9 mouse cellular contexts compared by ENCODE assay signal in genomic region chr11:8545798-8546197, GRCm38 (mm10).
DNase-seq lines count a peak whose midpoint lies in the region; ATAC-seq and TF ChIP-seq lines count a peak whose summit lies in the region.
"Had no signal": no experiment of that assay in that cellular context is flagged by ENCODE, and none has a peak within 500 bp of the region (broad histone marks: within the 10 kb centered on the region; RNA-seq: fewer than 3 reads in every experiment).

No protein-coding gene starts in this region.

- H3K27ac ChIP-seq in left cerebral cortex, adult 2 months, result no peak overlapping the region
- H3K27ac ChIP-seq in stomach, postnatal 0 days (replicated peaks), result no peak overlapping the region
- H3K27ac ChIP-seq in midbrain, embryonic 16.5 days (ENCODE audit: low read length), result no peak overlapping the region
- H3K27ac ChIP-seq: midbrain, embryonic 12.5 days had no signal

- no peaks in the 10 kb centered on the region for H3K4me1 ChIP-seq in stomach, postnatal 0 days (replicated peaks; ENCODE audit: control insufficient read depth, insufficient read depth)
- H3K4me1 ChIP-seq in midbrain, embryonic 16.5 days (ENCODE audit: control insufficient read depth, insufficient read depth, low read length), result no peaks in the 10 kb centered on the region
- H3K4me1 ChIP-seq: midbrain, embryonic 12.5 days had no signal

- WGBS in stomach, postnatal 0 days, result 88% methylated on average over 1 of the region's 1 CpGs
- 80% methylated on average over 1 of the region's 1 CpGs for WGBS in midbrain, embryonic 16.5 days

- H3K36me3 ChIP-seq in stomach, postnatal 0 days (ENCODE audit: control insufficient read depth, insufficient read depth, low read length), result peaks cover 9% of the 10 kb centered on the region; the same call in 1 of the 2 replicates
- H3K36me3 ChIP-seq in midbrain, embryonic 16.5 days (ENCODE audit: control insufficient read depth, insufficient read depth, low read length), result no peaks in the 10 kb centered on the region
- H3K36me3 ChIP-seq: midbrain, embryonic 12.5 days had no signal

- no peak overlapping the region for H3K4me2 ChIP-seq in stomach, postnatal 0 days (replicated peaks; ENCODE audit: low read depth)
- H3K4me2 ChIP-seq in midbrain, embryonic 16.5 days (ENCODE audit: low read length), result no peak overlapping the region
- H3K4me2 ChIP-seq: midbrain, embryonic 12.5 days had no signal

- intact Hi-C loops in left cerebral cortex, adult 2 months (cut with DNase I), result no loop called here
- intact Hi-C loops in left cerebral cortex, postnatal 10 days (cut with DNase I), result no loop called here

- H3K4me3 ChIP-seq in left cerebral cortex, adult 2 months, result no peak overlapping the region
- H3K4me3 ChIP-seq in stomach, postnatal 0 days (ENCODE audit: low read depth, low read length), result no peak overlapping the region
- H3K4me3 ChIP-seq in midbrain, embryonic 16.5 days (ENCODE audit: low read depth, low read length), result no peak overlapping the region
- H3K4me3 ChIP-seq: midbrain, embryonic 12.5 days had no signal

- DNase-seq in left cerebral cortex, adult 2 months (ENCODE audit: extremely low spot score in 1 of 2, low spot score in 2 of 2), result no peak
- no peak for DNase-seq in left cerebral cortex, postnatal 10 days (ENCODE audit: extremely low spot score in 1 of 2, low spot score in 2 of 2)
- DNase-seq in ZHBTc4 (ENCODE audit: low read depth, low spot score), result peak; percentile 70
- peak; percentile 43 for DNase-seq in heart, postnatal 4 days
- peak; percentile 48 for DNase-seq in stomach, postnatal 0 days (ENCODE audit: low spot score)
- DNase-seq in ovary, postnatal 10 days (ENCODE audit: low spot score), result no peak
- DNase-seq: cerebellum, adult 11-12 months had no signal

- H3K9me3 ChIP-seq in stomach, postnatal 0 days (ENCODE audit: control insufficient read depth, low read length), result no peaks in the 10 kb centered on the region
- no peaks in the 10 kb centered on the region for H3K9me3 ChIP-seq in midbrain, embryonic 16.5 days (replicated peaks; ENCODE audit: control insufficient read depth, low read length, poor library complexity, severe bottlenecking)
- H3K9me3 ChIP-seq: midbrain, embryonic 12.5 days had no signal

- ATAC-seq in stomach, postnatal 0 days (ENCODE audit: low FRiP score, low TSS enrichment), result no peak
- ATAC-seq in midbrain, embryonic 16.5 days, result no peak

- no peaks in the 10 kb centered on the region for H3K27me3 ChIP-seq in stomach, postnatal 0 days (ENCODE audit: control insufficient read depth, insufficient read depth, low read length)
- no peaks in the 10 kb centered on the region for H3K27me3 ChIP-seq in midbrain, embryonic 16.5 days (ENCODE audit: control insufficient read depth, insufficient read depth, low read depth, low read length)
- H3K27me3 ChIP-seq: midbrain, embryonic 12.5 days had no signal

- TF ChIP-seq CTCF in left cerebral cortex, adult 2 months (IDR thresholded peaks at IDR 0.05), result peak; percentile 52
- TF ChIP-seq CTCF in stomach, postnatal 0 days (IDR thresholded peaks at IDR 0.05; ENCODE audit: low read depth), result peak; percentile 76

- TF ChIP-seq EP300 in stomach, postnatal 0 days (optimal IDR thresholded peaks at IDR 0.05), result no peak

- no peak overlapping the region for H3K9ac ChIP-seq in stomach, postnatal 0 days (ENCODE audit: low read length)
- no peak overlapping the region for H3K9ac ChIP-seq in midbrain, embryonic 16.5 days (ENCODE audit: low read depth, low read length)
- H3K9ac ChIP-seq: midbrain, embryonic 12.5 days had no signal

Comparison
In these comparisons a context has a peak if more than half of its experiments do, and no peak if none do; other contexts are left out.
1. DNase-seq: peak in ZHBTc4 (single experiment), heart, postnatal 4 days (single experiment) and stomach, postnatal 0 days (single experiment); none in left cerebral cortex, adult 2 months (0 of 2), left cerebral cortex, postnatal 10 days (0 of 2) and ovary, postnatal 10 days (single experiment).